Comparison of ENCODE assay signal across 8 mouse cellular contexts in the genomic region with DNA sequence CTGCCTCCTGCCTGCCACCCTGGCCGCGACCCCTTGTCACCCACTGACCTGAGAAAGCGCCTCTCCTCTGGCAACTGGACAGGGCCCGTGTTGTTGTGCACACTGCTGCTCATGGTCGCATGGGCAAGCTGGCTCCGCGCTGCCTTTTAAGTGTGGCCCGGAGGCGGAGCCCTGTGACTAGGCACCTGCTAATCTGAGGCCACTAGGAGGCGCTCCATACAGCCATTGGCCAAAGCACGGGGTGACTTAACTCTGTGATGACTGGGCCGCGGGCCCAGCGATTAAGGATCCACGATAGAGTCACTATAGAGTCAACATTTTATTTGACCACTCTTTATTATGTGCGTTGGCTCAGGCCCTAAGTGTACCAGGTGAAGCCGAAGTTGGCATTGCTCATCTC. TPM values are rescaled to one million over a fixed set of nuclear protein-coding genes. Genes with fewer than 3 reads are reported as not detected.
DNase-seq lines count a peak whose midpoint lies in the region; ATAC-seq and TF ChIP-seq lines count a peak whose summit lies in the region.

No protein-coding gene starts in this region.

- H3K4me1 ChIP-seq in cerebellum, adult 2 months (ENCODE audit: control insufficient read depth, insufficient read depth, low read length) = peaks cover 23% of the 10 kb centered on the region
- no peaks in the 10 kb centered on the region for H3K4me1 ChIP-seq in forebrain, postnatal 0 days (ENCODE audit: insufficient read depth)
- H3K4me1 ChIP-seq in limb, embryonic 10.5 days = peaks cover 11% of the 10 kb centered on the region
- H3K4me1 ChIP-seq in midbrain, embryonic 14.5 days (ENCODE audit: control insufficient read depth, insufficient read depth, low read length) = peaks cover 19% of the 10 kb centered on the region; the same call in 1 of the 2 replicates

- 30% methylated on average over 17 of the region's 17 CpGs for WGBS in cerebellum, adult 2 months
- 24% methylated on average over 17 of the region's 17 CpGs for WGBS in forebrain, postnatal 0 days
- WGBS in limb, embryonic 10.5 days = 47% methylated on average over 17 of the region's 17 CpGs
- WGBS in midbrain, embryonic 14.5 days = 27% methylated on average over 17 of the region's 17 CpGs

- H3K4me2 ChIP-seq in forebrain, postnatal 0 days (ENCODE audit: low read depth) = no peak overlapping the region
- H3K4me2 ChIP-seq in midbrain, embryonic 14.5 days (ENCODE audit: low read length) = no peak overlapping the region

- H3K36me3 ChIP-seq in forebrain, postnatal 0 days (ENCODE audit: insufficient read depth) = peaks cover 18% of the 10 kb centered on the region
- H3K36me3 ChIP-seq in limb, embryonic 10.5 days = peaks cover 71% of the 10 kb centered on the region
- H3K36me3 ChIP-seq in midbrain, embryonic 14.5 days (ENCODE audit: control insufficient read depth, insufficient read depth, low read length) = peaks cover 31% of the 10 kb centered on the region

- intact Hi-C loops in left cerebral cortex, adult 2 months (cut with DNase I) = no loop called here

- peak; percentile 45 for ATAC-seq in forebrain, postnatal 0 days
- no peak for ATAC-seq in midbrain, embryonic 14.5 days (ENCODE audit: low FRiP score, low TSS enrichment)

- H3K9me3 ChIP-seq in forebrain, postnatal 0 days (ENCODE audit: low read length) = no peaks in the 10 kb centered on the region
- no peaks in the 10 kb centered on the region for H3K9me3 ChIP-seq in limb, embryonic 10.5 days (replicated peaks)
- no peaks in the 10 kb centered on the region for H3K9me3 ChIP-seq in midbrain, embryonic 14.5 days (ENCODE audit: control insufficient read depth, low read length)

- H3K9ac ChIP-seq in forebrain, postnatal 0 days = no peak overlapping the region
- H3K9ac ChIP-seq in midbrain, embryonic 14.5 days (replicated peaks; ENCODE audit: low read length) = no peak overlapping the region

- TF ChIP-seq CTCF in left cerebral cortex, adult 2 months (IDR thresholded peaks at IDR 0.05) = peak; percentile 67
- TF ChIP-seq CTCF in cerebellum, adult 2 months (IDR thresholded peaks at IDR 0.05; ENCODE audit: borderline replicate concordance, insufficient read depth, low read depth, low read length) = peak; percentile 48; the same call in 1 of the 2 replicates
- peak; percentile 65 for TF ChIP-seq CTCF in forebrain, postnatal 0 days (IDR thresholded peaks at IDR 0.05; ENCODE audit: low read depth)

- TF ChIP-seq POLR2A in cerebellum, adult 2 months (IDR thresholded peaks at IDR 0.05; ENCODE audit: borderline replicate concordance, insufficient read depth, low read length) = no peak

- no peak overlapping the region for H3K4me3 ChIP-seq in left cerebral cortex, adult 2 months
- no peak overlapping the region for H3K4me3 ChIP-seq in cerebellum, adult 2 months (replicated peaks; ENCODE audit: insufficient read depth, low read depth, low read length)
- no peak overlapping the region for H3K4me3 ChIP-seq in forebrain, postnatal 0 days (ENCODE audit: low read depth, low read length)
- no peak overlapping the region for H3K4me3 ChIP-seq in limb, embryonic 10.5 days
- no peak overlapping the region for H3K4me3 ChIP-seq in midbrain, embryonic 14.5 days (replicated peaks; ENCODE audit: low read depth, low read length)

- DNase-seq in left cerebral cortex, adult 2 months (ENCODE audit: extremely low spot score in 1 of 2, low spot score in 2 of 2) = peak in 1 of 2 experiments; percentile 58
- no peak for DNase-seq in left cerebral cortex, adult 11 months (ENCODE audit: low spot score)
- peak; percentile 72 for DNase-seq in NIH3T3 (ENCODE audit: low read depth)
- peak in 1 of 2 experiments; percentile 48 for DNase-seq in cerebellum, adult 2 months
- DNase-seq in forebrain, postnatal 0 days = peak; percentile 67
- peak; percentile 66 for DNase-seq in limb, embryonic 10.5 days (ENCODE audit: low spot score)
- peak; percentile 77 for DNase-seq in midbrain, embryonic 14.5 days
- no peak for DNase-seq in urinary bladder, postnatal 10 days (ENCODE audit: low spot score)

- peak overlapping the region; percentile 19; the same call in 1 of the 2 replicates for H3K27ac ChIP-seq in left cerebral cortex, adult 2 months
- H3K27ac ChIP-seq in cerebellum, adult 2 months (ENCODE audit: insufficient read depth, low read length) = no peak overlapping the region
- H3K27ac ChIP-seq in forebrain, postnatal 0 days (ENCODE audit: low read depth, low read length) = no peak overlapping the region
- no peak overlapping the region for H3K27ac ChIP-seq in limb, embryonic 10.5 days
- H3K27ac ChIP-seq in midbrain, embryonic 14.5 days (replicated peaks; ENCODE audit: low read depth, low read length) = no peak overlapping the region

- no peaks in the 10 kb centered on the region for H3K27me3 ChIP-seq in cerebellum, adult 2 months (ENCODE audit: control insufficient read depth, insufficient read depth, low read length)
- H3K27me3 ChIP-seq in forebrain, postnatal 0 days (ENCODE audit: insufficient read depth, low read length) = peaks cover 9% of the 10 kb centered on the region
- H3K27me3 ChIP-seq in limb, embryonic 10.5 days (ENCODE audit: low read depth, poor library complexity, severe bottlenecking) = peaks cover 44% of the 10 kb centered on the region
- peaks cover 20% of the 10 kb centered on the region for H3K27me3 ChIP-seq in midbrain, embryonic 14.5 days (ENCODE audit: control insufficient read depth, insufficient read depth, low read length)

RNA-seq across cellular contexts. Expression of a gene that starts 6.4 kb away (rescaled TPM):
- under 1 TPM; 0.63 to 0.91 TPM for total RNA-seq in left cerebral cortex, adult 2 months (2021)
- 0.18 and 0.41 TPM in 2 replicates for polyA plus RNA-seq in cerebellum, adult 2 months (2012; rRNA removed)
- 13.5 and 13.8 TPM in 2 replicates for total RNA-seq in forebrain, postnatal 0 days (2014; rRNA removed)
- polyA plus RNA-seq in forebrain, postnatal 0 days (2015; fragmentation: Nextera tagmentation; extraction: Ambion mirVana) = 9.5 and 10.1 TPM in 2 replicates
- 0.40 TPM in 2 replicates for polyA plus RNA-seq in limb, embryonic 10.5 days (2016; fragmentation: Nextera tagmentation; extraction: Ambion mirVana)
- 3.1 and 4.6 TPM in 2 replicates for polyA plus RNA-seq in midbrain, embryonic 14.5 days (2014; fragmentation: Nextera tagmentation; extraction: Ambion mirVana)

RNA-seq across cellular contexts. Expression of a gene that starts 8.1 kb away (rescaled TPM):
- under 1 TPM in 1 of 2 experiments, not detected in 1; 0.25 TPM for total RNA-seq in left cerebral cortex, adult 2 months (2021)
- 0.22 and 0.29 TPM in 2 replicates for polyA plus RNA-seq in cerebellum, adult 2 months (2012; rRNA removed)
- total RNA-seq in forebrain, postnatal 0 days (2014; rRNA removed) = 0.95 TPM in 1 of 2 replicates, not detected in the other
- polyA plus RNA-seq in forebrain, postnatal 0 days (2015; fragmentation: Nextera tagmentation; extraction: Ambion mirVana) = 2.9 and 4.1 TPM in 2 replicates
- 5.0 and 5.9 TPM in 2 replicates for polyA plus RNA-seq in limb, embryonic 10.5 days (2016; fragmentation: Nextera tagmentation; extraction: Ambion mirVana)
- 5.1 TPM in 2 replicates for polyA plus RNA-seq in midbrain, embryonic 14.5 days (2014; fragmentation: Nextera tagmentation; extraction: Ambion mirVana)

RNA-seq across cellular contexts. Expression of a gene that starts 8.5 kb away (rescaled TPM):
- total RNA-seq in left cerebral cortex, adult 2 months (2021) = 100 to 1,000 TPM; 145 to 146 TPM
- 221 and 239 TPM in 2 replicates for polyA plus RNA-seq in cerebellum, adult 2 months (2012; rRNA removed)
- total RNA-seq in forebrain, postnatal 0 days (2014; rRNA removed) = 90.7 and 130 TPM in 2 replicates
- 209 and 263 TPM in 2 replicates for polyA plus RNA-seq in forebrain, postnatal 0 days (2015; fragmentation: Nextera tagmentation; extraction: Ambion mirVana)
- 165 and 166 TPM in 2 replicates for polyA plus RNA-seq in limb, embryonic 10.5 days (2016; fragmentation: Nextera tagmentation; extraction: Ambion mirVana)
- polyA plus RNA-seq in midbrain, embryonic 14.5 days (2014; fragmentation: Nextera tagmentation; extraction: Ambion mirVana) = 170 and 211 TPM in 2 replicates

RNA-seq across cellular contexts. Expression of a gene that starts 8.6 kb away (rescaled TPM):
- total RNA-seq in left cerebral cortex, adult 2 months (2021) = 10 to 100 TPM; 25.8 to 30.7 TPM
- 15.4 and 16.8 TPM in 2 replicates for polyA plus RNA-seq in cerebellum, adult 2 months (2012; rRNA removed)
- total RNA-seq in forebrain, postnatal 0 days (2014; rRNA removed) = 8.9 and 15.0 TPM in 2 replicates
- polyA plus RNA-seq in forebrain, postnatal 0 days (2015; fragmentation: Nextera tagmentation; extraction: Ambion mirVana) = 15.3 and 16.5 TPM in 2 replicates
- polyA plus RNA-seq in limb, embryonic 10.5 days (2016; fragmentation: Nextera tagmentation; extraction: Ambion mirVana) = 2.0 and 2.9 TPM in 2 replicates
- polyA plus RNA-seq in midbrain, embryonic 14.5 days (2014; fragmentation: Nextera tagmentation; extraction: Ambion mirVana) = 8.4 and 11.9 TPM in 2 replicates

Comparison
In these comparisons a context has a peak if more than half of its experiments do, and no peak if none do; other contexts are left out.
1. DNase-seq: peak in NIH3T3 (single experiment), forebrain, postnatal 0 days (single experiment), limb, embryonic 10.5 days (single experiment) and midbrain, embryonic 14.5 days (single experiment); none in left cerebral cortex, adult 11 months (single experiment) and urinary bladder, postnatal 10 days (single experiment).
2. Peak in every context shown above with its lines, with median percentiles within 50 percentile points of each other: CTCF ChIP-seq.